Mouse (Mus musculus) heart, embryonic 13.5 days (tissue): ENCODE data around the gene Olfr465-ps1. TPM values are rescaled to one million over a fixed set of nuclear protein-coding genes. Genes with fewer than 3 reads are reported as not detected.

ENCODE experiments used
- ATAC-seq: fragments of 200-750 bp; cut with Nextera tagmentation; 2 replicates; pipeline ENCODE4 v1.8.0; 2017; ENCODE audit warnings: moderate TSS enrichment; ENCODE audit not compliant: insufficient number of reproducible peaks, low FRiP score, low TSS enrichment; ENCODE audit errors: extremely low read depth
- H3K27ac ChIP-seq: fragments of 300-500 bp; sonication (generic); replicated peaks from 2 replicates; pipeline ENCODE4 v1.5.1; 2015; ENCODE audit warnings: moderate library complexity, mild to moderate bottlenecking, inconsistent platforms
- H3K27me3 ChIP-seq: fragments of 300-500 bp; sonication (generic); replicated peaks from 2 replicates; pipeline ENCODE4 v1.6.1; 2015; ENCODE audit warnings: mild to moderate bottlenecking, inconsistent platforms
- H3K36me3 ChIP-seq: fragments of 300-500 bp; sonication (generic); 2 replicates; pipeline ENCODE4 v1.6.1; 2015; ENCODE audit warnings: mild to moderate bottlenecking, inconsistent platforms
- H3K4me1 ChIP-seq: fragments of 300-500 bp; sonication (generic); 2 replicates; pipeline ENCODE4 v1.6.1; 2015; ENCODE audit warnings: inconsistent platforms
- H3K4me2 ChIP-seq: fragments of 300-500 bp; sonication (generic); 2 replicates; pipeline ENCODE4 v1.6.1; 2015; ENCODE audit warnings: inconsistent platforms, mild to moderate bottlenecking, moderate library complexity
- H3K4me3 ChIP-seq: fragments of 300-500 bp; sonication (generic); 2 replicates; pipeline ENCODE4 v1.5.1; 2015; ENCODE audit warnings: moderate library complexity, mild to moderate bottlenecking, inconsistent platforms
- H3K9ac ChIP-seq: fragments of 300-500 bp; sonication (generic); 2 replicates; pipeline ENCODE4 v1.6.1; 2015; ENCODE audit warnings: inconsistent platforms, mild to moderate bottlenecking, moderate library complexity
- H3K9me3 ChIP-seq: fragments of 300-500 bp; sonication (generic); 2 replicates; pipeline ENCODE4 v1.6.1; 2016; ENCODE audit warnings: inconsistent platforms
- WGBS: fragments of 180-500 bp; shearing (Covaris S2); methylation state at CpG from one replicate; pipeline ENCODE4 v1.1.7; 2015; ENCODE audit warnings: mixed read lengths; 5-methylcytosine and 5-hydroxymethylcytosine counted together
- polyA plus RNA-seq: library from polyadenylated mRNA; unstranded; fragments of >200 nt; fragmentation: Nextera tagmentation; extraction: Ambion mirVana; gene quantifications from 2 replicates; pipeline ENCODE4 v1.2.1, GENCODE M21; 2015

The Olfr465-ps1 gene
- polyA plus RNA-seq, result not detected in 2 replicates

GRCm38 (mm10) chr13:65137789-65138188, at the start of gene Olfr465-ps1:
Olfr465-ps1 (plus strand) TSS chr13:65138089.
- H3K4me3 ChIP-seq, result no peak within 1 kb of the TSS
- WGBS, result 70% methylated on average over 4 of the region's 4 CpGs
- H3K4me1 ChIP-seq, result no peaks in the 10 kb centered on the region
- H3K27ac ChIP-seq, result no peak within 1 kb of the TSS
- no peak within 1 kb of the TSS for H3K4me2 ChIP-seq
- H3K9ac ChIP-seq, result no peak within 1 kb of the TSS
- ATAC-seq, result no peak
- H3K27me3 ChIP-seq, result no peaks in the 10 kb centered on the region
- no peaks in the 10 kb centered on the region for H3K36me3 ChIP-seq
- peaks cover 5% of the 10 kb centered on the region for H3K9me3 ChIP-seq

GRCm38 (mm10) chr13:65095923-65096322, 42.0 kb upstream of the Olfr465-ps1 start:
- no peak overlapping the region for H3K9ac ChIP-seq
- no peak overlapping the region for H3K27ac ChIP-seq
- H3K4me2 ChIP-seq, result no peak overlapping the region
- no peaks in the 10 kb centered on the region for H3K9me3 ChIP-seq
- no peaks in the 10 kb centered on the region for H3K27me3 ChIP-seq
- no peak for ATAC-seq
- H3K4me3 ChIP-seq, result no peak overlapping the region
- H3K36me3 ChIP-seq, result peaks cover 27% of the 10 kb centered on the region
- no peaks in the 10 kb centered on the region for H3K4me1 ChIP-seq
- WGBS, result 86% methylated on average over 4 of the region's 4 CpGs

- H3K4me1 ChIP-seq, result no peaks in the 10 kb centered on the region
- no peak overlapping the region for H3K4me2 ChIP-seq
- no peak for ATAC-seq
- no peak overlapping the region for H3K9ac ChIP-seq
- H3K36me3 ChIP-seq, result peaks cover 23% of the 10 kb centered on the region
- H3K4me3 ChIP-seq, result no peak overlapping the region
- H3K9me3 ChIP-seq, result no peaks in the 10 kb centered on the region
- no peaks in the 10 kb centered on the region for H3K27me3 ChIP-seq
- no peak overlapping the region for H3K27ac ChIP-seq
Observed at GRCm38 (mm10) chr13:65097018-65097417, 40.9 kb upstream of the Olfr465-ps1 start.

GRCm38 (mm10) chr13:65100678-65101077, 37.2 kb upstream of the Olfr465-ps1 start:
- Histone ChIP-seq H3K9ac (no peak overlapping the region), H3K27ac (no peak overlapping the region), H3K4me3 (no peak overlapping the region), H3K36me3 (peaks cover 7% of the 10 kb centered on the region), H3K27me3 (no peaks in the 10 kb centered on the region), H3K4me2 (no peak overlapping the region), H3K4me1 (no peaks in the 10 kb centered on the region), H3K9me3 (peaks cover 3% of the 10 kb centered on the region)
- ATAC-seq, result no peak
- WGBS, result 88% methylated on average over 9 of the region's 9 CpGs

GRCm38 (mm10) chr13:65101232-65101631, 36.7 kb upstream of the Olfr465-ps1 start:
- Histone ChIP-seq H3K9ac (no peak overlapping the region), H3K4me1 (no peaks in the 10 kb centered on the region), H3K27ac (no peak overlapping the region), H3K9me3 (peaks cover 7% of the 10 kb centered on the region), H3K4me3 (no peak overlapping the region), H3K4me2 (no peak overlapping the region), H3K27me3 (no peaks in the 10 kb centered on the region), H3K36me3 (peaks cover 6% of the 10 kb centered on the region)
- ATAC-seq, result no peak
- 79% methylated on average over 3 of the region's 3 CpGs for WGBS

GRCm38 (mm10) chr13:65111961-65112360, 25.9 kb upstream of the Olfr465-ps1 start:
- ATAC-seq, result no peak
- 4% methylated on average over 5 of the region's 5 CpGs for WGBS
- H3K9ac ChIP-seq, result peak overlapping the region; percentile 91

GRCm38 (mm10) chr13:65112459-65113110, 25.3 kb upstream of the Olfr465-ps1 start, which contains the start of gene Mfsd14b:
Mfsd14b (minus strand) TSS chr13:65112975.
- H3K36me3 ChIP-seq, result no peaks in the 10 kb centered on the region
- no peaks in the 10 kb centered on the region for H3K9me3 ChIP-seq
- under 1% methylated on average over 60 of the region's 60 CpGs for WGBS
- peaks cover 17% of the 10 kb centered on the region for H3K4me1 ChIP-seq
- no peaks in the 10 kb centered on the region for H3K27me3 ChIP-seq
- peak within 1 kb of the TSS; percentile 67 for H3K4me3 ChIP-seq
- peak within 1 kb of the TSS; percentile 85 for H3K27ac ChIP-seq
- H3K9ac ChIP-seq, result peak within 1 kb of the TSS; percentile 91
- H3K4me2 ChIP-seq, result peak within 1 kb of the TSS; percentile 89
- ATAC-seq, result peak; percentile 93

More at GRCm38 (mm10) chr13:65111961-65112360, 25.9 kb upstream of the Olfr465-ps1 start:
- H3K4me2 ChIP-seq, result peak overlapping the region; percentile 89
- H3K27ac ChIP-seq, result peak overlapping the region; percentile 85
- peak overlapping the region; percentile 67 for H3K4me3 ChIP-seq
- H3K4me1 ChIP-seq, result peaks cover 17% of the 10 kb centered on the region
- H3K36me3 ChIP-seq, result no peaks in the 10 kb centered on the region
- H3K27me3 ChIP-seq, result no peaks in the 10 kb centered on the region
- H3K9me3 ChIP-seq, result 0 out of 2 replicates have a peak, but pooled peaks cover under 1% of the 10 kb centered on the region

GRCm38 (mm10) chr13:65113239-65113638, 24.6 kb upstream of the Olfr465-ps1 start:
- H3K4me2 ChIP-seq, result peak overlapping the region; percentile 89
- peaks cover 17% of the 10 kb centered on the region for H3K4me1 ChIP-seq
- H3K9me3 ChIP-seq, result no peaks in the 10 kb centered on the region
- no peaks in the 10 kb centered on the region for H3K36me3 ChIP-seq
- H3K27me3 ChIP-seq, result no peaks in the 10 kb centered on the region
- peak overlapping the region; percentile 91 for H3K9ac ChIP-seq
- H3K27ac ChIP-seq, result peak overlapping the region; percentile 85
- ATAC-seq, result no peak
- 56% methylated on average over 3 of the region's 3 CpGs for WGBS
- peak overlapping the region; percentile 67 for H3K4me3 ChIP-seq

GRCm38 (mm10) chr13:65120984-65121383, 16.9 kb upstream of the Olfr465-ps1 start:
- Histone ChIP-seq H3K36me3 (no peaks in the 10 kb centered on the region), H3K4me3 (no peak overlapping the region), H3K4me1 (no peaks in the 10 kb centered on the region), H3K27me3 (no peaks in the 10 kb centered on the region), H3K9ac (no peak overlapping the region), H3K4me2 (no peak overlapping the region), H3K9me3 (no peaks in the 10 kb centered on the region), H3K27ac (no peak overlapping the region)
- WGBS, result 55% methylated on average over 3 of the region's 3 CpGs
- no peak for ATAC-seq

- Histone ChIP-seq H3K4me1 (no peaks in the 10 kb centered on the region), H3K36me3 (no peaks in the 10 kb centered on the region), H3K9me3 (no peaks in the 10 kb centered on the region), H3K27ac (no peak overlapping the region), H3K9ac (no peak overlapping the region), H3K4me3 (no peak overlapping the region), H3K4me2 (no peak overlapping the region), H3K27me3 (no peaks in the 10 kb centered on the region)
- ATAC-seq, result no peak
- WGBS, result 51% methylated on average over 1 of the region's 1 CpGs
Observed at GRCm38 (mm10) chr13:65122111-65122510, 15.8 kb upstream of the Olfr465-ps1 start.

GRCm38 (mm10) chr13:65127063-65127847, 10.6 kb upstream of the Olfr465-ps1 start:
- no peaks in the 10 kb centered on the region for H3K4me1 ChIP-seq
- ATAC-seq, result no peak
- H3K4me3 ChIP-seq, result no peak overlapping the region
- H3K9me3 ChIP-seq, result peaks cover 7% of the 10 kb centered on the region; the same call in 1 of the 2 replicates
- no peak overlapping the region for H3K9ac ChIP-seq
- WGBS, result 50% methylated on average over 3 of the region's 3 CpGs
- H3K36me3 ChIP-seq, result no peaks in the 10 kb centered on the region
- no peak overlapping the region for H3K27ac ChIP-seq
- no peaks in the 10 kb centered on the region for H3K27me3 ChIP-seq
- no peak overlapping the region for H3K4me2 ChIP-seq
